Mouse (Mus musculus) thymus, postnatal 0 days (tissue): ENCODE results near the gene Trim65. TPM values are rescaled to one million over a fixed set of nuclear protein-coding genes. Genes with fewer than 3 reads are reported as not detected.

Experiments
- DNase-seq: peaks from one replicate; pipeline ENCODE4 v3.0.0-alpha.2; 2015; ENCODE audit warnings: low spot score
- polyA plus RNA-seq: library from polyadenylated mRNA; unstranded; fragments of >200 nt; fragmentation: Nextera tagmentation; extraction: Ambion mirVana; gene quantifications from 2 replicates; pipeline ENCODE4 v1.2.1, GENCODE M21; 2015

Gene Trim65
- polyA plus RNA-seq, result 2.6 and 3.1 TPM in 2 replicates

- peak; percentile 87 for DNase-seq
Measured at GRCm38 (mm10) chr11:116130488-116131205, at the start of gene Trim65. TSS of gene Trim65 (minus strand) at chr11:116131128.

GRCm38 (mm10) chr11:116178411-116179121 lies 47.6 kb upstream of the Trim65 start:
- no peak for DNase-seq

GRCm38 (mm10) chr11:116176010-116176409 lies 45.1 kb upstream of the Trim65 start:
- no peak for DNase-seq

GRCm38 (mm10) chr11:116174775-116175448 lies 44.0 kb upstream of the Trim65 start:
- no peak for DNase-seq

GRCm38 (mm10) chr11:116171959-116172358 lies 41.0 kb upstream of the Trim65 start:
- DNase-seq, result no peak

- DNase-seq, result no peak
Measured at GRCm38 (mm10) chr11:116170003-116170800, 39.3 kb upstream of the Trim65 start.

- no peak for DNase-seq
Measured at GRCm38 (mm10) chr11:116169214-116169613, 38.3 kb upstream of the Trim65 start.

GRCm38 (mm10) chr11:116167884-116168439 lies 37.0 kb upstream of the Trim65 start, which contains the start of gene Fbf1:
TSS of gene Fbf1 (minus strand) at chr11:116168166.
- peak; percentile 92 for DNase-seq

GRCm38 (mm10) chr11:116167232-116167631 lies 36.3 kb upstream of the Trim65 start:
- DNase-seq, result peak; percentile 42

GRCm38 (mm10) chr11:116163002-116163401 lies 32.1 kb upstream of the Trim65 start:
- DNase-seq, result no peak

GRCm38 (mm10) chr11:116162146-116162545 lies 31.2 kb upstream of the Trim65 start:
- DNase-seq, result peak; percentile 24

GRCm38 (mm10) chr11:116161312-116161711 lies 30.4 kb upstream of the Trim65 start:
- no peak for DNase-seq

- no peak for DNase-seq
Measured at GRCm38 (mm10) chr11:116150960-116151359, 20.0 kb upstream of the Trim65 start.

GRCm38 (mm10) chr11:116149341-116149740 lies 18.4 kb upstream of the Trim65 start:
- DNase-seq, result no peak

GRCm38 (mm10) chr11:116148761-116149221 lies 17.9 kb upstream of the Trim65 start:
- DNase-seq, result no peak

GRCm38 (mm10) chr11:116146294-116146985 lies 15.5 kb upstream of the Trim65 start:
- no peak for DNase-seq

GRCm38 (mm10) chr11:116145481-116146293 lies 14.8 kb upstream of the Trim65 start:
- no peak for DNase-seq

GRCm38 (mm10) chr11:116143468-116143867 lies 12.5 kb upstream of the Trim65 start:
- DNase-seq, result no peak
